Mouse (Mus musculus): ENCODE measurements around the gene Slc41a3.

GRCm38 (mm10) chr6:90627556-90627955 lies 23.0 kb downstream of the Slc41a3 start:
- no peak for TF ChIP-seq CTCF (IDR thresholded peaks at IDR 0.05)
- no peak for TF ChIP-seq EP300 (IDR thresholded peaks at IDR 0.05)

Data from lung, postnatal 0 days (tissue).